Mouse (Mus musculus) spleen, adult 2 months (tissue): ENCODE results near the gene Nup107. TPM values are rescaled to one million over a fixed set of nuclear protein-coding genes. Genes with fewer than 3 reads are reported as not detected.
"Not testable (repeated sequence)": the region's sequence is repeated elsewhere in the genome, so short reads cannot be mapped to it uniquely, and the experiment has no call there.

Experiments used
- DNase-seq, 2 experiments: peaks; one replicate each; pipeline versions ENCODE4 v3.0.0 to v3.0.0-alpha.2; 2012 to 2021; ENCODE audit warnings: low spot score in 2 of 2, low read depth in 1 of 2
- H3K27ac ChIP-seq: fragments of 200-500 bp; 2 replicates; pipeline ENCODE4 v1.5.1; 2012; ENCODE audit warnings: low read length, inconsistent platforms; ENCODE audit not compliant: insufficient read depth
- H3K27me3 ChIP-seq: fragments of 200-500 bp; 2 replicates; pipeline ENCODE4 v1.6.1; 2012; ENCODE audit warnings: mild to moderate bottlenecking, moderate library complexity, low read length, inconsistent platforms; ENCODE audit not compliant: control insufficient read depth, insufficient read depth
- H3K36me3 ChIP-seq: fragments of 200-500 bp; 2 replicates; pipeline ENCODE4 v1.6.1; 2012; ENCODE audit warnings: mild to moderate bottlenecking, low read length, inconsistent platforms; ENCODE audit not compliant: control insufficient read depth, insufficient read depth
- H3K4me1 ChIP-seq: fragments of 200-500 bp; 2 replicates; pipeline ENCODE4 v1.6.1; 2011; ENCODE audit warnings: inconsistent platforms; ENCODE audit not compliant: control insufficient read depth, insufficient read depth, insufficient read length
- H3K4me3 ChIP-seq: fragments of 200-500 bp; 2 replicates; pipeline ENCODE4 v1.5.1; 2011; ENCODE audit warnings: mild to moderate bottlenecking, inconsistent platforms; ENCODE audit not compliant: insufficient read depth, insufficient read length; ENCODE audit errors: extremely low read depth
- CTCF ChIP-seq: fragments of 200-500 bp; IDR thresholded peaks from 2 replicates; pipeline ENCODE4 v1.5.1; 2011; ENCODE audit warnings: mild to moderate bottlenecking, inconsistent platforms; ENCODE audit not compliant: insufficient read depth, insufficient read length, insufficient replicate concordance; ENCODE audit errors: extremely low read depth
- POLR2A ChIP-seq: fragments of 200-500 bp; IDR thresholded peaks from 2 replicates; pipeline ENCODE4 v1.6.1; 2011; ENCODE audit warnings: low read depth, low read length, inconsistent platforms
- WGBS: fragments of 180-500 bp; shearing (Covaris S2); methylation state at CpG from one replicate; pipeline ENCODE4 v1.1.7; 2018; 5-methylcytosine and 5-hydroxymethylcytosine counted together
- polyA plus RNA-seq: library from polyadenylated mRNA; depleted of rRNA; stranded (reverse); fragments of >200 nt; gene quantifications from 2 replicates; pipeline ENCODE4 v1.2.3, GENCODE M21; 2012

Nup107 gene
- polyA plus RNA-seq, 1 experiment, result 5.8 TPM

GRCm38 (mm10) chr10:117760831-117761335 is 31.6 kb downstream of the Nup107 start:
- H3K27ac ChIP-seq, result no peak overlapping the region
- TF ChIP-seq POLR2A (no peak), CTCF (no peak)
- no peak for DNase-seq
- no peak overlapping the region for H3K4me3 ChIP-seq
- peaks cover 36% of the 10 kb centered on the region for H3K36me3 ChIP-seq
- no peaks in the 10 kb centered on the region for H3K27me3 ChIP-seq
- whole genome bisulfite sequencing, result 96% methylated on average over 9 of the region's 9 CpGs
- H3K4me1 ChIP-seq, result peaks cover 2% of the 10 kb centered on the region

- peaks cover 32% of the 10 kb centered on the region for H3K36me3 ChIP-seq
- DNase-seq, result no peak
- H3K4me1 ChIP-seq, result peaks cover 7% of the 10 kb centered on the region
- no peaks in the 10 kb centered on the region for H3K27me3 ChIP-seq
- H3K4me3 ChIP-seq, result no peak overlapping the region
- no peak overlapping the region for H3K27ac ChIP-seq
- WGBS, result 90% methylated on average over 10 of the region's 10 CpGs
- TF ChIP-seq CTCF (no peak), POLR2A (no peak)
These were observed 32.5 kb downstream of the Nup107 start for GRCm38 (mm10) chr10:117759844-117760630.

GRCm38 (mm10) chr10:117758749-117759727 is 33.5 kb downstream of the Nup107 start:
- no peak for DNase-seq
- H3K4me1 ChIP-seq, result peaks cover 10% of the 10 kb centered on the region
- WGBS, result 93% methylated on average over 18 of the region's 18 CpGs
- H3K27me3 ChIP-seq, result no peaks in the 10 kb centered on the region
- H3K36me3 ChIP-seq, result peaks cover 32% of the 10 kb centered on the region
- H3K4me3 ChIP-seq, result no peak overlapping the region
- H3K27ac ChIP-seq, result no peak overlapping the region
- TF ChIP-seq POLR2A, result no peak
- TF ChIP-seq CTCF, result no peak

- WGBS, result 96% methylated on average over 3 of the region's 3 CpGs
- H3K4me3 ChIP-seq, result not testable (repeated sequence)
- H3K36me3 ChIP-seq, result peaks cover 29% of the 10 kb centered on the region
These were observed 34.2 kb downstream of the Nup107 start for GRCm38 (mm10) chr10:117758344-117758743.

GRCm38 (mm10) chr10:117757796-117758342 is 34.6 kb downstream of the Nup107 start:
- no peak for TF ChIP-seq POLR2A
- Histone ChIP-seq H3K4me1 (peaks cover 10% of the 10 kb centered on the region), H3K27me3 (no peaks in the 10 kb centered on the region), H3K36me3 (peaks cover 26% of the 10 kb centered on the region), H3K27ac (no peak overlapping the region), H3K4me3 (no peak overlapping the region)
- DNase-seq, result no peak
- WGBS, result 94% methylated on average over 7 of the region's 7 CpGs

More at GRCm38 (mm10) chr10:117758344-117758743, 34.2 kb downstream of the Nup107 start:
- H3K4me1 ChIP-seq, H3K27me3 ChIP-seq, DNase-seq, H3K27ac ChIP-seq: not testable (repeated sequence)

GRCm38 (mm10) chr10:117757259-117757658 is 35.2 kb downstream of the Nup107 start:
- H3K4me3 ChIP-seq, result no peak overlapping the region
- peaks cover 10% of the 10 kb centered on the region for H3K4me1 ChIP-seq
- TF ChIP-seq CTCF (no peak), POLR2A (no peak)
- WGBS, result 98% methylated on average over 1 of the region's 1 CpGs
- no peaks in the 10 kb centered on the region for H3K27me3 ChIP-seq
- no peak for DNase-seq
- H3K36me3 ChIP-seq, result peaks cover 25% of the 10 kb centered on the region
- no peak overlapping the region for H3K27ac ChIP-seq

- TF ChIP-seq POLR2A (no peak), CTCF (no peak)
- no peak overlapping the region for H3K4me3 ChIP-seq
- no peak overlapping the region for H3K27ac ChIP-seq
- H3K36me3 ChIP-seq, result peaks cover 26% of the 10 kb centered on the region
- peaks cover 10% of the 10 kb centered on the region for H3K4me1 ChIP-seq
- no peak for DNase-seq
- 95% methylated on average over 5 of the region's 5 CpGs for WGBS
- no peaks in the 10 kb centered on the region for H3K27me3 ChIP-seq
These were observed 35.7 kb downstream of the Nup107 start for GRCm38 (mm10) chr10:117756784-117757183.
